Mouse (Mus musculus): Measurements from ENCODE around the gene Rtn4rl2. TPM values are rescaled to one million over a fixed set of nuclear protein-coding genes. Genes with fewer than 3 reads are reported as not detected.

Gene Rtn4rl2
- not detected for total RNA-seq (2023)

GRCm38 (mm10) chr2:84886234-84886731 is at the start of gene Rtn4rl2:
Gene Rtn4rl2 (minus strand): TSS chr2:84886710.

GRCm38 (mm10) chr2:84838593-84838949 is 47.9 kb downstream of the Rtn4rl2 start, which contains the start of gene Slc43a1:
Gene Slc43a1 (plus strand): TSS chr2:84838850.

GRCm38 (mm10) chr2:84826488-84827282 is 59.8 kb downstream of the Rtn4rl2 start, which contains the start of gene Timm10:
Gene Timm10 (plus strand): TSS chr2:84826997.

GRCm38 (mm10) chr2:84822552-84822951 is 64.0 kb downstream of the Rtn4rl2 start, which contains the start of gene Smtnl1:
Gene Smtnl1 (minus strand): TSS chr2:84822652.

Other genes starting within 250 kb of the Rtn4rl2 start
- 1.7 TPM for gene Ctnnd1, start 235.9 kb downstream of the Rtn4rl2 start, total RNA-seq (2023)
- gene Btbd18, start 227.6 kb downstream of the Rtn4rl2 start, total RNA-seq (2023) = not detected
- 38.9 TPM for gene Selenoh, start 215.9 kb downstream of the Rtn4rl2 start, total RNA-seq (2023)
- not detected for gene Gm28635, start 208.7 kb downstream of the Rtn4rl2 start, total RNA-seq (2023)
- 12.8 TPM for gene Med19, start 208.3 kb downstream of the Rtn4rl2 start, total RNA-seq (2023)
- 38.8 TPM for gene Tmx2, start 207.6 kb downstream of the Rtn4rl2 start, total RNA-seq (2023)
- gene Zdhhc5, start 171.5 kb downstream of the Rtn4rl2 start, total RNA-seq (2023) = 44.5 TPM
- 28.6 TPM for gene Clp1, start 159.4 kb downstream of the Rtn4rl2 start, total RNA-seq (2023)
- 0.67 TPM for gene Ypel4, start 152.7 kb downstream of the Rtn4rl2 start, total RNA-seq (2023)
- gene Gm19426, start 143.1 kb downstream of the Rtn4rl2 start, total RNA-seq (2023) = not detected
- 0.95 TPM for gene Serping1, start 111.3 kb downstream of the Rtn4rl2 start, total RNA-seq (2023)
- 10.3 TPM for gene Ube2l6, start 87.9 kb downstream of the Rtn4rl2 start, total RNA-seq (2023)
- not detected for gene Smtnl1, start 64.1 kb downstream of the Rtn4rl2 start, total RNA-seq (2023)
- 20.6 TPM for gene Timm10, start 59.7 kb downstream of the Rtn4rl2 start, total RNA-seq (2023)
- 1.1 TPM for gene Slc43a1, start 47.9 kb downstream of the Rtn4rl2 start, total RNA-seq (2023)
- 6.7 TPM for gene Slc43a3, start 49.9 kb upstream of the Rtn4rl2 start, total RNA-seq (2023)
- gene Prg2, start 93.8 kb upstream of the Rtn4rl2 start, total RNA-seq (2023) = 1.7 TPM
- not detected for gene Prg3, start 101.5 kb upstream of the Rtn4rl2 start, total RNA-seq (2023)
- gene Ssrp1, start 150.5 kb upstream of the Rtn4rl2 start, total RNA-seq (2023) = 165 TPM
- gene P2rx3, start 150.8 kb upstream of the Rtn4rl2 start, total RNA-seq (2023) = 0.37 TPM
- 24.1 TPM for gene Tnks1bp1, start 161.3 kb upstream of the Rtn4rl2 start, total RNA-seq (2023)
- gene Aplnr, start 249.5 kb upstream of the Rtn4rl2 start, total RNA-seq (2023) = not detected